Mouse (Mus musculus) neural tube, embryonic 12.5 days (tissue): ENCODE results near the gene Rgs7bp. TPM values are rescaled to one million over a fixed set of nuclear protein-coding genes. Genes with fewer than 3 reads are reported as not detected.

Experiments
- ATAC-seq: fragments of 200-750 bp; cut with Nextera tagmentation; 2 replicates; pipeline ENCODE4 v1.8.0; 2017; ENCODE audit warnings: low read depth, mild to moderate bottlenecking, moderate TSS enrichment, moderate library complexity; ENCODE audit not compliant: low FRiP score
- H3K27ac ChIP-seq: fragments of 300-500 bp; sonication (generic); 2 replicates; pipeline ENCODE4 v1.5.1; 2016
- H3K27me3 ChIP-seq: fragments of 300-500 bp; sonication (generic); replicated peaks from 2 replicates; pipeline ENCODE4 v1.6.1; 2016; ENCODE audit warnings: mild to moderate bottlenecking
- H3K36me3 ChIP-seq: fragments of 300-500 bp; sonication (generic); 2 replicates; pipeline ENCODE4 v1.6.1; 2016; ENCODE audit warnings: mild to moderate bottlenecking
- H3K4me1 ChIP-seq: fragments of 300-500 bp; sonication (generic); 2 replicates; pipeline ENCODE4 v1.6.1; 2016
- H3K4me2 ChIP-seq: fragments of 300-500 bp; sonication (generic); replicated peaks from 2 replicates; pipeline ENCODE4 v1.6.1; 2016; ENCODE audit warnings: mild to moderate bottlenecking
- H3K4me3 ChIP-seq: fragments of 300-500 bp; sonication (generic); 2 replicates; pipeline ENCODE4 v1.5.1; 2016
- H3K9ac ChIP-seq: fragments of 300-500 bp; sonication (generic); 2 replicates; pipeline ENCODE4 v1.6.1; 2016; ENCODE audit warnings: mild to moderate bottlenecking
- H3K9me3 ChIP-seq: fragments of 300-500 bp; sonication (generic); 2 replicates; pipeline ENCODE4 v1.6.1; 2016; ENCODE audit warnings: mild to moderate bottlenecking
- WGBS: fragments of 180-500 bp; shearing (Covaris S2); methylation state at CpG from one replicate; pipeline ENCODE4 v1.1.7; 2016; 5-methylcytosine and 5-hydroxymethylcytosine counted together
- polyA plus RNA-seq: library from polyadenylated mRNA; unstranded; fragments of >200 nt; fragmentation: Nextera tagmentation; extraction: Ambion mirVana; gene quantifications from 2 replicates; pipeline ENCODE4 v1.2.1, GENCODE M21; 2016

Gene Rgs7bp
- 5.1 and 6.0 TPM in 2 replicates for polyA plus RNA-seq

GRCm38 (mm10) chr13:105054181-105054940 is at the start of gene Rgs7bp:
Gene Rgs7bp, minus strand, starts transcription at chr13:105054930.
- peak within 1 kb of the TSS; percentile 72 for H3K27ac ChIP-seq
- H3K27me3 ChIP-seq = peaks cover 3% of the 10 kb centered on the region; the same call in 1 of the 2 replicates
- peaks cover 12% of the 10 kb centered on the region; the same call in 1 of the 2 replicates for H3K4me1 ChIP-seq
- H3K4me3 ChIP-seq = peak within 1 kb of the TSS; percentile 55
- under 1% methylated on average over 75 of the region's 75 CpGs for WGBS
- peak within 1 kb of the TSS; percentile 77 for H3K9ac ChIP-seq
- H3K4me2 ChIP-seq = peak within 1 kb of the TSS; percentile 88
- H3K9me3 ChIP-seq = no peaks in the 10 kb centered on the region
- peak; percentile 91 for ATAC-seq
- no peaks in the 10 kb centered on the region for H3K36me3 ChIP-seq

GRCm38 (mm10) chr13:105104385-105104784 is 49.7 kb upstream of the Rgs7bp start:
- Histone ChIP-seq H3K4me1 (no peaks in the 10 kb centered on the region), H3K4me2 (no peak overlapping the region), H3K9ac (no peak overlapping the region), H3K9me3 (no peaks in the 10 kb centered on the region), H3K27ac (no peak overlapping the region), H3K36me3 (no peaks in the 10 kb centered on the region), H3K4me3 (no peak overlapping the region), H3K27me3 (no peaks in the 10 kb centered on the region)
- 81% methylated on average over 2 of the region's 2 CpGs for WGBS
- no peak for ATAC-seq

GRCm38 (mm10) chr13:105100705-105101104 is 46.0 kb upstream of the Rgs7bp start:
- Histone ChIP-seq H3K27ac (no peak overlapping the region), H3K27me3 (no peaks in the 10 kb centered on the region), H3K4me3 (no peak overlapping the region), H3K4me2 (no peak overlapping the region), H3K9me3 (no peaks in the 10 kb centered on the region), H3K4me1 (no peaks in the 10 kb centered on the region), H3K9ac (no peak overlapping the region), H3K36me3 (no peaks in the 10 kb centered on the region)
- 79% methylated on average over 4 of the region's 4 CpGs for WGBS
- ATAC-seq = no peak

- Histone ChIP-seq H3K27ac (no peak overlapping the region), H3K36me3 (no peaks in the 10 kb centered on the region), H3K27me3 (no peaks in the 10 kb centered on the region), H3K9me3 (no peaks in the 10 kb centered on the region), H3K9ac (no peak overlapping the region), H3K4me2 (no peak overlapping the region), H3K4me1 (no peaks in the 10 kb centered on the region), H3K4me3 (no peak overlapping the region)
- 83% methylated on average over 2 of the region's 2 CpGs for WGBS
- no peak for ATAC-seq
Measured at GRCm38 (mm10) chr13:105096316-105096715, 41.6 kb upstream of the Rgs7bp start.

- Histone ChIP-seq H3K4me1 (no peaks in the 10 kb centered on the region), H3K27me3 (no peaks in the 10 kb centered on the region), H3K9me3 (no peaks in the 10 kb centered on the region), H3K4me2 (no peak overlapping the region), H3K9ac (no peak overlapping the region), H3K36me3 (no peaks in the 10 kb centered on the region), H3K4me3 (no peak overlapping the region), H3K27ac (no peak overlapping the region)
- ATAC-seq = no peak
- WGBS = 89% methylated on average over 3 of the region's 3 CpGs
Measured at GRCm38 (mm10) chr13:105089276-105089675, 34.5 kb upstream of the Rgs7bp start.

GRCm38 (mm10) chr13:105081862-105082261 is 27.1 kb upstream of the Rgs7bp start, which contains the start of gene 4933425L06Rik:
Gene 4933425L06Rik, plus strand, starts transcription at chr13:105082122.
- no peak within 1 kb of the TSS for H3K4me2 ChIP-seq
- no peak within 1 kb of the TSS for H3K27ac ChIP-seq
- no peaks in the 10 kb centered on the region for H3K4me1 ChIP-seq
- no peak within 1 kb of the TSS for H3K9ac ChIP-seq
- H3K36me3 ChIP-seq = no peaks in the 10 kb centered on the region
- ATAC-seq = no peak
- no peaks in the 10 kb centered on the region for H3K9me3 ChIP-seq
- no peak within 1 kb of the TSS for H3K4me3 ChIP-seq
- 88% methylated on average over 10 of the region's 10 CpGs for WGBS
- no peaks in the 10 kb centered on the region for H3K27me3 ChIP-seq

- no peak overlapping the region for H3K4me2 ChIP-seq
- H3K9me3 ChIP-seq = no peaks in the 10 kb centered on the region
- H3K4me3 ChIP-seq = no peak overlapping the region
- WGBS = 78% methylated on average over 7 of the region's 7 CpGs
- no peaks in the 10 kb centered on the region for H3K4me1 ChIP-seq
- H3K27me3 ChIP-seq = no peaks in the 10 kb centered on the region
- H3K9ac ChIP-seq = no peak overlapping the region
- H3K27ac ChIP-seq = no peak overlapping the region
- ATAC-seq = no peak
- H3K36me3 ChIP-seq = no peaks in the 10 kb centered on the region
Measured at GRCm38 (mm10) chr13:105066890-105067845, 12.4 kb upstream of the Rgs7bp start.

GRCm38 (mm10) chr13:105066119-105066518 is 11.4 kb upstream of the Rgs7bp start:
- Histone ChIP-seq H3K4me2 (no peak overlapping the region), H3K4me3 (no peak overlapping the region), H3K27ac (no peak overlapping the region), H3K27me3 (no peaks in the 10 kb centered on the region), H3K36me3 (no peaks in the 10 kb centered on the region), H3K9ac (no peak overlapping the region), H3K4me1 (no peaks in the 10 kb centered on the region), H3K9me3 (no peaks in the 10 kb centered on the region)
- ATAC-seq = no peak

GRCm38 (mm10) chr13:105055374-105055773 is 644 bp upstream of the Rgs7bp start:
- no peak for ATAC-seq
- WGBS = 18% methylated on average over 5 of the region's 5 CpGs
- Histone ChIP-seq H3K4me3 (peak overlapping the region; percentile 55; the same call in 1 of the 2 replicates), H3K36me3 (no peaks in the 10 kb centered on the region), H3K9ac (no peak overlapping the region), H3K27me3 (peaks cover 3% of the 10 kb centered on the region; the same call in 1 of the 2 replicates), H3K4me1 (peaks cover 12% of the 10 kb centered on the region; the same call in 1 of the 2 replicates), H3K9me3 (no peaks in the 10 kb centered on the region), H3K4me2 (peak overlapping the region; percentile 88), H3K27ac (no peak overlapping the region)

GRCm38 (mm10) chr13:105054941-105055309 is 195 bp upstream of the Rgs7bp start:
- Histone ChIP-seq H3K27ac (no peak overlapping the region), H3K27me3 (peaks cover 3% of the 10 kb centered on the region; the same call in 1 of the 2 replicates), H3K4me2 (peak overlapping the region; percentile 88), H3K9ac (peak overlapping the region; percentile 77; the same call in 1 of the 2 replicates), H3K9me3 (no peaks in the 10 kb centered on the region), H3K4me1 (peaks cover 12% of the 10 kb centered on the region; the same call in 1 of the 2 replicates), H3K36me3 (no peaks in the 10 kb centered on the region), H3K4me3 (peak overlapping the region; percentile 55; the same call in 1 of the 2 replicates)
- ATAC-seq = peak; percentile 45
- under 1% methylated on average over 8 of the region's 8 CpGs for WGBS

GRCm38 (mm10) chr13:105053618-105054017 is 1.1 kb downstream of the Rgs7bp start:
- Histone ChIP-seq H3K4me1 (peaks cover 12% of the 10 kb centered on the region; the same call in 1 of the 2 replicates), H3K4me2 (peak overlapping the region; percentile 88), H3K4me3 (peak overlapping the region; percentile 55), H3K9me3 (no peaks in the 10 kb centered on the region), H3K27me3 (peaks cover 3% of the 10 kb centered on the region; the same call in 1 of the 2 replicates), H3K27ac (no peak overlapping the region), H3K9ac (peak overlapping the region; percentile 77), H3K36me3 (no peaks in the 10 kb centered on the region)
- ATAC-seq = peak; percentile 38
- 3% methylated on average over 12 of the region's 12 CpGs for WGBS

- Histone ChIP-seq H3K4me3 (no peak overlapping the region), H3K4me1 (peaks cover 12% of the 10 kb centered on the region; the same call in 1 of the 2 replicates), H3K36me3 (no peaks in the 10 kb centered on the region), H3K27me3 (peaks cover 3% of the 10 kb centered on the region; the same call in 1 of the 2 replicates), H3K27ac (no peak overlapping the region), H3K9me3 (no peaks in the 10 kb centered on the region), H3K9ac (no peak overlapping the region), H3K4me2 (no peak overlapping the region)
- WGBS = 48% methylated on average over 6 of the region's 6 CpGs
- no peak for ATAC-seq
Measured at GRCm38 (mm10) chr13:105051432-105051831, 3.3 kb downstream of the Rgs7bp start.
